Mouse (Mus musculus) testis, postnatal 14 days (tissue): ENCODE measurements around the gene Scgb2a2.
A peak's percentile ranks its signal among the peaks of the same experiment; 100 is the strongest.
"Not testable (repeated sequence)": the region's sequence is repeated elsewhere in the genome, so short reads cannot be mapped to it uniquely, and the experiment has no call there.

Experiments used
- DNase-seq: peaks from one replicate; pipeline ENCODE4 v3.0.0; 2021; ENCODE audit warnings: low spot score

Scgb2a2 gene

GRCm38 (mm10) chr19:9847262-9847661, at the start of gene Scgb2a2:
Gene Scgb2a2, plus strand, starts transcription at chr19:9847562.
- DNase-seq, result no peak

- peak; percentile 14 for DNase-seq
Observed at GRCm38 (mm10) chr19:9836581-9837340, 10.6 kb upstream of the Scgb2a2 start.

GRCm38 (mm10) chr19:9837341-9837715, 10.0 kb upstream of the Scgb2a2 start:
- DNase-seq, result no peak

- not testable (repeated sequence) for DNase-seq
Observed at GRCm38 (mm10) chr19:9849368-9850075, 2.2 kb downstream of the Scgb2a2 start.

GRCm38 (mm10) chr19:9860821-9861220, 13.5 kb downstream of the Scgb2a2 start:
- DNase-seq, result not testable (repeated sequence)

- no peak for DNase-seq
Observed at GRCm38 (mm10) chr19:9864856-9865255, 17.5 kb downstream of the Scgb2a2 start.

GRCm38 (mm10) chr19:9865466-9865865, 18.1 kb downstream of the Scgb2a2 start:
- DNase-seq, result no peak

GRCm38 (mm10) chr19:9878186-9878835, 30.9 kb downstream of the Scgb2a2 start:
- DNase-seq, result no peak

GRCm38 (mm10) chr19:9886348-9886747, 39.0 kb downstream of the Scgb2a2 start:
- DNase-seq, result no peak

GRCm38 (mm10) chr19:9886771-9887170, 39.4 kb downstream of the Scgb2a2 start:
- DNase-seq, result no peak

GRCm38 (mm10) chr19:9896067-9896466, 48.7 kb downstream of the Scgb2a2 start:
- no peak for DNase-seq

GRCm38 (mm10) chr19:9898339-9899066, 51.1 kb downstream of the Scgb2a2 start:
- DNase-seq, result no peak

GRCm38 (mm10) chr19:9899072-9899779, 51.9 kb downstream of the Scgb2a2 start, which contains the start of gene Incenp:
Gene Incenp, minus strand, starts transcription at chr19:9899551.
- peak; percentile 94 for DNase-seq

- no peak for DNase-seq
Observed at GRCm38 (mm10) chr19:9899780-9900146, 52.4 kb downstream of the Scgb2a2 start.

- DNase-seq, result not testable (repeated sequence)
Observed at GRCm38 (mm10) chr19:9900696-9901095, 53.3 kb downstream of the Scgb2a2 start.
